Mouse (Mus musculus) lung, postnatal 4 days (tissue): ENCODE data around the gene Dctn1.

Experiments used
- DNase-seq, 2 experiments: peaks; one replicate each; pipeline ENCODE4 v3.0.0; 2021

Dctn1 gene

GRCm38 (mm10) chr6:83237123-83237522, 71.4 kb downstream of the Dctn1 start:
- DNase-seq, result peak in 1 of 2 experiments; percentile 36

GRCm38 (mm10) chr6:83244422-83245061, 78.8 kb downstream of the Dctn1 start:
- no peak for DNase-seq

- peak; percentile 88 to 89 for DNase-seq
These were observed 79.4 kb downstream of the Dctn1 start for GRCm38 (mm10) chr6:83245134-83245533.

- no peak for DNase-seq
These were observed 80.3 kb downstream of the Dctn1 start for GRCm38 (mm10) chr6:83245997-83246396.

- DNase-seq, result no peak
These were observed 81.0 kb downstream of the Dctn1 start for GRCm38 (mm10) chr6:83246750-83247149.

- DNase-seq, result no peak
These were observed 81.4 kb downstream of the Dctn1 start for GRCm38 (mm10) chr6:83247153-83247552.
